Mouse (Mus musculus) ES-E14 (cell line): ENCODE results near the gene Ralgapa2.

ENCODE experiments used
- CHD2 ChIP-seq: IDR thresholded peaks from 2 replicates; pipeline ENCODE4 v1.6.1; 2014; ENCODE audit warnings: mild to moderate bottlenecking, low read depth, low read length, inconsistent platforms
- MAFK ChIP-seq: IDR thresholded peaks from 2 replicates; pipeline ENCODE4 v1.6.1; 2014; ENCODE audit warnings: mild to moderate bottlenecking, low read depth, low read length, inconsistent platforms; ENCODE audit not compliant: insufficient read depth
- ZC3H11A ChIP-seq: IDR thresholded peaks from 2 replicates; pipeline ENCODE4 v1.6.1; 2012; ENCODE audit warnings: low read depth, mild to moderate bottlenecking, inconsistent platforms, low read length, borderline replicate concordance
- ZNF384 ChIP-seq: IDR thresholded peaks from 2 replicates; pipeline ENCODE4 v1.6.1; 2012; ENCODE audit warnings: low read depth, low read length, inconsistent platforms

DNA sequence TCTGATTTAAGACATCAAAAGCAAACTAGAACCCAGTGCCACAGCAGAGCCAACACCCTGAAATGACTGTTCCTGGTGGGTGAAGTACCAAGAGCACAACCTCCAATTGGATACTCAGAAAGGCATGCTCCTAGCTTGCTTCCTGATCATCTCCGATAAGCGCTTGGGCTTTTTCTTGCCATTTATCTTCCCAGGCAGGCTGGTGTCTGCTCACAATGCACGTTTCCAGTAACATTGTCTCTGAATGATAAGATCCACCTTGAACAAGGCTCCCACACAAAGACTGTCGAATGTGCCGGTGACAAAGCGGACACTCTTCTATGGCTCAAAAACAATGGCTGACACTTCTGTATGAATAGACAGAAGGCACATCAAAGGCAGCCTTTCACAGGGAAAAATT is 230.8 kb downstream of the Ralgapa2 start:
- TF ChIP-seq MAFK (no peak), ZC3H11A (no peak), CHD2 (no peak), ZNF384 (no peak)
